Mouse (Mus musculus) small intestine, adult 2 months (tissue): ENCODE measurements around the gene Repin1.

ENCODE experiments used
- CTCF ChIP-seq: fragments of 200-500 bp; IDR thresholded peaks from 2 replicates; pipeline ENCODE4 v1.5.1; 2012; ENCODE audit warnings: low read depth, mild to moderate bottlenecking, control low read depth, inconsistent platforms, low read length, moderate library complexity, mixed read lengths; ENCODE audit not compliant: insufficient replicate concordance, insufficient read length; ENCODE audit errors: extremely low read depth
- POLR2A ChIP-seq: fragments of 200-500 bp; IDR thresholded peaks from 2 replicates; pipeline ENCODE4 v1.6.1; 2012; ENCODE audit warnings: low read depth, mild to moderate bottlenecking, control low read depth, inconsistent platforms, low read length, moderate library complexity

GRCm38 (mm10) chr6:48610657-48611056, 17.0 kb downstream of the Repin1 start:
- TF ChIP-seq POLR2A (no peak), CTCF (no peak)
